Comparison of ENCODE assay signal across 24 mouse cellular contexts in the genomic region with DNA sequence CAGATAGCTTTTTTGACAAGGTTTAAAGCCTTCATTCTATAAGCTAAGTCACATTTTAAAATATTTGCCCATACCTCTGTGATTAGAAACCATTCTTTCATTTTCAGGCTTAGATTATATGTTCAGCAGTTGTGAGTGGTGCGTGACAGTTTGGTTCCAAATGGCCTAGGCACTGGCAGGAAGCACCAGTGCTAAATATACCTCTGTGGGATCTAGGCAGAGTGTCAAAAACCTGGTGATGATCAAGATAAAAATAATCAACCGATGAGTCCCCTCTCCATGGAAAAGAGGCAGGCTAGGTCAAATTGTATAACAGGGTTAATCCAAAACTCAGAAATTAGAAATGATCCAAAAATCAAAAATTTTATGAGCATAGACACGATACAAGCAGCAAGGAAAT.
DNase-seq lines count a peak whose midpoint lies in the region; TF ChIP-seq lines count a peak whose summit lies in the region.
"Had no signal": no experiment of that assay in that cellular context is flagged by ENCODE, and none has a peak within 500 bp of the region (broad histone marks: within the 10 kb centered on the region; RNA-seq: fewer than 3 reads in every experiment).

No protein-coding gene starts in this region.

- no peak for TF ChIP-seq CTCF in gastrocnemius, adult 2 months (IDR thresholded peaks at IDR 0.05)

- DNase-seq in gastrocnemius, adult 2 months: peak; percentile 21
- no peak for DNase-seq in gastrocnemius, postnatal 25 days
- peak; percentile 18 for DNase-seq in cerebellum, adult 11 months
- peak; percentile 25 for DNase-seq in cerebellum, adult 8-10 months
- DNase-seq in cerebellum, postnatal 25 days: peak; percentile 38 to 54
- DNase-seq in urinary bladder, postnatal 25 days (ENCODE audit: low spot score): no peak
- DNase-seq in left cerebral cortex, postnatal 25 days (ENCODE audit: low spot score in 2 of 2): no peak
- DNase-seq: adrenal gland, postnatal 25 days; heart, postnatal 14 days; kidney, adult 8-10 months; kidney, postnatal 10 days; lung, embryonic 14.5 days; lung, postnatal 14 days; retina, postnatal 1 day; right cerebral cortex, postnatal 14 days had no signal

- H3K4me3 ChIP-seq in gastrocnemius, adult 2 months: no peak overlapping the region
- H3K4me3 ChIP-seq: embryonic facial prominence, embryonic 10.5 days; embryonic facial prominence, embryonic 15.5 days; forebrain, embryonic 12.5 days; intestine, embryonic 15.5 days; liver, embryonic 15.5 days; midbrain, embryonic 10.5 days; midbrain, embryonic 15.5 days; neural tube, embryonic 15.5 days; stomach, embryonic 15.5 days had no signal

- intact Hi-C loops in gastrocnemius, adult 2 months (cut with DNase I): no loop called here
- intact Hi-C loops in left cerebral cortex, postnatal 25 days (cut with DNase I): no loop called here

- H3K27ac ChIP-seq in gastrocnemius, adult 2 months: peak overlapping the region; percentile 56; the same call in 1 of the 2 replicates
- H3K27ac ChIP-seq: embryonic facial prominence, embryonic 10.5 days; embryonic facial prominence, embryonic 15.5 days; forebrain, embryonic 12.5 days; intestine, embryonic 15.5 days; liver, embryonic 15.5 days; midbrain, embryonic 10.5 days; midbrain, embryonic 15.5 days; neural tube, embryonic 15.5 days; stomach, embryonic 15.5 days had no signal

Comparison
In these comparisons a context has a peak if more than half of its experiments do, and no peak if none do; other contexts are left out.
1. DNase-seq: peak in gastrocnemius, adult 2 months (single experiment), cerebellum, adult 11 months (single experiment), cerebellum, adult 8-10 months (single experiment) and cerebellum, postnatal 25 days (2 of 2); none in gastrocnemius, postnatal 25 days (single experiment), urinary bladder, postnatal 25 days (single experiment) and left cerebral cortex, postnatal 25 days (0 of 2).